Mouse (Mus musculus): Measurements from ENCODE around the gene Aldh8a1.
"Not testable (repeated sequence)": the region's sequence is repeated elsewhere in the genome, so short reads cannot be mapped to it uniquely, and the experiment has no call there.

Gene Aldh8a1

GRCm38 (mm10) chr10:21372271-21372670 is 4.8 kb upstream of the Aldh8a1 start:
- no peak for DNase-seq

GRCm38 (mm10) chr10:21378196-21378944 is 1.3 kb downstream of the Aldh8a1 start:
- DNase-seq: no peak

- no peak for DNase-seq
Measured at GRCm38 (mm10) chr10:21382914-21383313, 5.8 kb downstream of the Aldh8a1 start.

GRCm38 (mm10) chr10:21385111-21385663 is 8.1 kb downstream of the Aldh8a1 start:
- DNase-seq: no peak

GRCm38 (mm10) chr10:21389075-21389474 is 12.0 kb downstream of the Aldh8a1 start:
- DNase-seq: no peak

- DNase-seq: no peak
Measured at GRCm38 (mm10) chr10:21390440-21390839, 13.3 kb downstream of the Aldh8a1 start.

GRCm38 (mm10) chr10:21391286-21391685 is 14.2 kb downstream of the Aldh8a1 start:
- DNase-seq: no peak

GRCm38 (mm10) chr10:21393390-21393789 is 16.3 kb downstream of the Aldh8a1 start:
- DNase-seq: no peak

- DNase-seq: no peak
Measured at GRCm38 (mm10) chr10:21395426-21396139, 18.5 kb downstream of the Aldh8a1 start.

GRCm38 (mm10) chr10:21398873-21399425 is 21.9 kb downstream of the Aldh8a1 start:
- not testable (repeated sequence) for DNase-seq

- no peak for DNase-seq
Measured at GRCm38 (mm10) chr10:21399622-21400021, 22.5 kb downstream of the Aldh8a1 start.

- no peak for DNase-seq
Measured at GRCm38 (mm10) chr10:21400031-21400430, 22.9 kb downstream of the Aldh8a1 start.

GRCm38 (mm10) chr10:21400453-21400852 is 23.4 kb downstream of the Aldh8a1 start:
- no peak for DNase-seq

GRCm38 (mm10) chr10:21401259-21401658 is 24.2 kb downstream of the Aldh8a1 start:
- DNase-seq: no peak

GRCm38 (mm10) chr10:21404822-21405221 is 27.7 kb downstream of the Aldh8a1 start:
- no peak for DNase-seq

- peak; percentile 32 for DNase-seq
Measured at GRCm38 (mm10) chr10:21405707-21406534, 28.8 kb downstream of the Aldh8a1 start.

- no peak for DNase-seq
Measured at GRCm38 (mm10) chr10:21410711-21411110, 33.6 kb downstream of the Aldh8a1 start.

- no peak for DNase-seq
Measured at GRCm38 (mm10) chr10:21411621-21412205, 34.6 kb downstream of the Aldh8a1 start.

GRCm38 (mm10) chr10:21415031-21415430 is 37.9 kb downstream of the Aldh8a1 start:
- no peak for DNase-seq

- DNase-seq: no peak
Measured at GRCm38 (mm10) chr10:21416184-21416583, 39.1 kb downstream of the Aldh8a1 start.

- no peak for DNase-seq
Measured at GRCm38 (mm10) chr10:21419188-21419587, 42.1 kb downstream of the Aldh8a1 start.

All from cerebellum, adult 11-12 months (tissue).